Mouse (Mus musculus) frontal cortex, adult 2 months (tissue): ENCODE results near the gene Gprc5b. TPM values are rescaled to one million over a fixed set of nuclear protein-coding genes. Genes with fewer than 3 reads are reported as not detected.

Source experiments
- DNase-seq, 2 experiments: peaks; one replicate each; pipeline ENCODE4 v3.0.0; 2022; ENCODE audit warnings: low spot score in 1 of 2; ENCODE audit errors: extremely low spot score in 1 of 2
- polyA plus RNA-seq: library from polyadenylated mRNA; depleted of rRNA; stranded (reverse); fragments of >200 nt; gene quantifications from 2 replicates; pipeline ENCODE4 v1.2.3, GENCODE M21; 2012

The Gprc5b gene
- polyA plus RNA-seq, 1 experiment = 194 TPM

DNA sequence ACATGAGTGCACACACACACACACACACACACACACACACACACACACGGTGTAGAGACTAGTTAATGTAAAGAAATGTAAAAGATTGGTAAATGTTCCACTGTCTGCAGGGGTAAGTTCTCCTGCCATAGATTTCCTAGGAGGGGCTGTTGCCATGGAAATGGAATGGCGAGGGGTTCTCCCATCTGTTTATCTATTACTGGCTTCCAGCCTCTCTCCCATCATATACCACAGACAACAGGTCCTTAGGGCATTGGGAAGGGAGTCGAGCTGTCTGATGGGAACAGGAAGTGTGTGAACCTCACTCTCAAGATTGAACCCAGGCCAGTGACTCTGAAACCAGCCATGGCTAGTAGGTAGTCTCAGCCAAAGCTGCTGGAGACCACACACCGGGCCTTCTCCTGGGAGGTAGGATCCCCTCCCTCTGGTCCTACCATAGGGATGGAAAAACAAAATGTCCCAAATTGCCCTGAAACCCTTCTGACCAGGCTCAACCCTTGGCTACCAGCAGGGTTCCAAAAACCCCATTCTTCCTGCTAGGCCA lies 3.6 kb downstream of the Gprc5b start:
- DNase-seq = no peak

DNA sequence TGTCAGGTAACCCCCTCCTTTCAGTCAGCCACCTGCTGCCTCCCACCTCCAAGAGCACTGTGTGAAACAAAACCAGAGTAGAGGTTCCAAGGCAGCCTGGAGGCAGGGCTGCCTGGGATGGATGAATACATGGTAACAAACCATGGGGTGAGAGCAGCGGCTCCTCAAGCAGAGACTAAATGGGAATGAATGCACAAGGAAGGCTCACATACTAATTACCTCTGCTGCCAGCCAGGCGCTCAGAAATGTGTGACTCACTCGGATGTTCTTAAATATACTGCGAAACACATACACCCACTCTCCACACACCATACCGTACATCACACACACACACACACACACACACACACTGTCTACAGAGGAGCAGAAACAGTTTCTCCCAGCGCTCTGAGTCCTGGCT lies 4.7 kb downstream of the Gprc5b start:
- DNase-seq = peak; percentile 86 to 88

GRCm38 (mm10) chr7:118989275-118989856 lies 5.6 kb downstream of the Gprc5b start:
- DNase-seq = no peak

GRCm38 (mm10) chr7:118986369-118986768 lies 8.6 kb downstream of the Gprc5b start:
- DNase-seq = no peak

- DNase-seq = no peak
These were observed 9.2 kb downstream of the Gprc5b start for GRCm38 (mm10) chr7:118985786-118986185.

- peak in 1 of 2 experiments; percentile 80 for DNase-seq
These were observed 11.1 kb downstream of the Gprc5b start for GRCm38 (mm10) chr7:118983961-118984360.

GRCm38 (mm10) chr7:118982586-118982985 lies 12.4 kb downstream of the Gprc5b start:
- DNase-seq = no peak

DNA sequence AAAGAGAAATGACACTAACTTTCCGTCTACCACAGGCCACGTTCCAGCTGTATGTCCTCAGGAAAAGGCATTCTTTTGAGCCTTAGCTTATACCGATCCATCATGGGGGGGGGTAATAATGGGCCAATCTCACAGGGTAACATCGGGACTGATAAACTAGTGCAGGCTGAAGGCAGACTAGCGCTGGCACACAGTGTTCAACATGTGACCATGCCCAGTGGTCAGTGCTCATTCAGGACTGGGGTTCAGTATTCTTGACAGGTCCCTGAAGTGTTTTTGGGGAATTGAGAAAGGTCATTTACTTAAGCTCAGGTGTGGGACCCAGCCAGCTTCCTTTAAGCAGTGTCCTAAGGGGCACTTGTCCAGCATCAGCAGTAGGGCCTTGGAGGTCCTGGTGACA lies 13.2 kb downstream of the Gprc5b start:
- DNase-seq = no peak

GRCm38 (mm10) chr7:118981346-118981745 lies 13.7 kb downstream of the Gprc5b start:
- no peak for DNase-seq

DNA sequence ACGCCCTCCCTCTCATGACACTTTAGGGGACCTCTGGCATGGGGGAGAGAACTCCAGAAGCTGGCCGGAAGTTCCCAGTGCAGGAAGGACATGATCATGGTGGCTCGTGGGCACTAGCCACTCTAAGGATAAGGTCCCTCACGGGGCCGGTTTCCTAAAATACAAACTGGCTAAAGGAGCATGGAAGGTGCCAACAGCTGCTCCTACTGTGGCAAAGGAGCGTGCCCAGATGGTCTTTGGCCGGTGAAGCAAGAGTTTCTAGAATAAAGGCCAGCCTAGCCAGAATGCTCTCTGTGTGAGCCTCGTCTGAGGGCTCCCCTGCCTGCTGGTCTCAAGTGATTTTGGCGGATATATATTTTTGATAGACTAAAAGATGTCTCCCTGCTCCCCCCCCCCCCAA lies 15.3 kb downstream of the Gprc5b start:
- no peak for DNase-seq

GRCm38 (mm10) chr7:118979121-118979520 lies 15.9 kb downstream of the Gprc5b start:
- no peak for DNase-seq

GRCm38 (mm10) chr7:118977167-118977543 lies 17.9 kb downstream of the Gprc5b start:
- DNase-seq = no peak

- DNase-seq = peak in 1 of 2 experiments; percentile 69
These were observed 18.4 kb downstream of the Gprc5b start for GRCm38 (mm10) chr7:118976414-118977166.

DNA sequence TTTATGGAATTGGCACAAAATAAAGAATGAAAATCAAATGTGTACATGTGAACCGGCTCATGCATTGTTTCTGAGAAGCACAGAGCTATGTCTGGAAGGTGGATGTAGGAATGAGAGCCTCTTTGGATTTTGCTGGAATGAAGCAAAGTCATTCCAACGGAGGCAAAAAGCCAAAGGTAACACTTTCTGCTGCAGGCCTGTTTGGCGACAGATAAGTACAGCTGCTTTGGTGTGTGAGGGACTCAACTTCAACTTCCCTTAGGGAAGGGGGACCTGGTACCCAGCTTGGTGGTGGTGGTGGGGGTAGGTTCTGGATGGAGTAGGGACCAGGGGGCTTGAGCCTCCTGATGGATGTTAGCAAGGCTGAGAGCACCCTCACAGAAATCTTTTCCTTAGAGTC lies 19.2 kb downstream of the Gprc5b start:
- no peak for DNase-seq

DNA sequence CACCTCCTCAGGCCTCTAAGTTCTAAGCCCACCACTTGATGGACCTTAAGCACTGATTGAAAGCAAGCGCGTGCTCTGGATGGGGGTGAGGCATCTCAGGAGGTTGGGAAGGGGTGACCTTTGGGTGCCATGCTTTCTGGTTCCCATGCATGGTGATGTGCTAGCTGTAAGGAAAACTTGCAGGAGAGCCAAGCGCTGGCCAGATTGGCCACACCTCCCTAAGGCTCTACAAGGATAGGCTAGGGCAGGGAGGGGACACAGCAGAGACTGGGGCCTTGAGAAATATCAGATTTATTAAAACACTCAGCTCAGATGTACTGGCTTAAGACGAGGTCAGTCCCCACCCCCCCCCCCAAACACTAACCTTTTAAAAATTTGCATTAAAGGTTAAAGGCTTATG lies 21.6 kb downstream of the Gprc5b start:
- DNase-seq = no peak

DNA sequence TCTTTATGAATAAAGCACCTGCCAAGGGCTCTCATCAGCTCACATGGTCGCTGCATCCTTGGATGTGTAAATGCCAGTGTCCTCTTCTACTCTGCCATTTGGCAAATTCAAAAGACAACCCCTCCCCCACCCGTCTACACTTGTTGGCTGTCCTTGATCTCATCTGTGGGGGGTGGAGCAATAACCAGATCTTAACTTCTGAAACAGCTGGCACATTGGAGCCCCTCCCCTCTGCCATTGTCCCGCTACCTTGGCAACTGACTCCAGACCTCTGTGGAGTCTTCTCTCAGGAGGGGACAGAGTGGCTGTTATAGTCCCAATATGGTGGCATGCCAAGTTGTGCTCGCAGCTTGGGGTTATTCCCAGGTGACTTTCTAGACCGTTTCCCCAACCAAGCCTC lies 22.7 kb downstream of the Gprc5b start:
- no peak for DNase-seq

GRCm38 (mm10) chr7:118971499-118971898 lies 23.5 kb downstream of the Gprc5b start:
- DNase-seq = no peak

GRCm38 (mm10) chr7:118968870-118969269 lies 26.1 kb downstream of the Gprc5b start:
- no peak for DNase-seq

GRCm38 (mm10) chr7:118965198-118965597 lies 29.8 kb downstream of the Gprc5b start:
- no peak for DNase-seq

DNA sequence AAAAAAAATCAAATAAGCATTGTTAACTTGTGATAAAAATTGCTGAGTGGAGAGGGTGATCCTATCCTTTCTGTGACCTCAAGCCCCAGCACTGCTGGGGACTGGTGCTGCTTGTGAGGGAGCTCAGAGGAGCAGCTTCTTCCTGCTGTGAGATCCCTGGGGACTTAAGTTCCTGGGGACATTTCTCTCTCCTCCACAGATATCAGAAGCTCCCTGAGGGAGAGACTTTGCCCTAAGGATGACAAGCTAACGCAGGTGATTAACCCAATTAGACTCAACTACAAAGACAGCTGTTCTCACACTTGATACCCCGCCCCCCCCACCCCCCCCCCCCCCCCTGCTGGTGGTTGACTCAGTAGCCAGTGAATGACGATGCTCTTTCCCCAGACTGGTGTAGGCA lies 30.2 kb downstream of the Gprc5b start:
- no peak for DNase-seq

DNA sequence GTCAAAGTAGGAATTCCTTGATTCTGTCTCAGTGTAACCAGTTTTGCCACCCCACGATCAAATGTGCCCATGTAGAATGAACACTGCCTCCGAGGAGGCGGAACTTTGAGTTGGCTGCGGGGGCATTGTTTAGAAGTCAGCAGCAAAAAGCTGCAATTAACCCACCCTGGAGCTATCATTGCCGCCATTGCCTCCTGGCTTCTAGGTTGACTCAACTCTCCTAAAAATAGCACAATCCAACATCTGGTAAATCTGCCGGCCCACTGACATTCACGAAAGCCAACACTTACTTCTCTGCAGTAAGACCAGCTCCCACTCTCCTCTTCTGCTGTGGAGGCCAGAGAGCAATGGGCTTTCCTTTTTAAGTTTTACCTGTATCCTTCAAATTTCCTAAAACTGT lies 35.8 kb downstream of the Gprc5b start:
- no peak for DNase-seq

DNA sequence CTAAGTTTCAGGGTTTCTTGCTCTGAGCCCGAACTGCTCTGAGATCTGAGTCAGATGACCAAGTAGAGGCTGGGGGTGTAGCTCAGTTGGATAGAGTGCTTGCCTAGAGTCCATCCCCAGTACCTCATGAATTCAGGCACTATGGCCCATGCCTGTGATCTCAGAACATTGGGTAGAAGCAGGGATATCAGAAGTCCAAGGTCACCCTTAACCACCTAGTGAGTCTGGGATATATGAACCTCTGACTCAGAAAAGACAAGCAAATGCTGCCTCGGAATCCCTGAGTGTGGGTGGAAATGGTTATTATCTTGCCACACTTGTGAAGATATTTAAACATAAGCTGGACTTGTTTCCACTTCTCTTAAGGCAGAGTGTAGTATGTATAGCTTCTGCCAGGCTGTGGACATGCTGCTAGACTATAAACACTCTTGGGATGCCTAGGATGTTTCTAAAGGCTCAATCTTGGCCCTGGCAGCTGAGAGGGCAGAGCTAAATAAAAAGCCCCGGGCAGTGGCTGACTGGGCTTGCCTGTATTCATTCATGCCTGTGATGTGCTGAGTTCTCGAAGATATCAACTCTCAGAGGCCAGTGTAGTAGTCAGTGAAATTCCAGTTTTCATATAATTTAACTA lies 38.3 kb downstream of the Gprc5b start:
- no peak for DNase-seq
